Mouse (Mus musculus): ENCODE results near the gene Acbd5.

Gene Acbd5

DNA sequence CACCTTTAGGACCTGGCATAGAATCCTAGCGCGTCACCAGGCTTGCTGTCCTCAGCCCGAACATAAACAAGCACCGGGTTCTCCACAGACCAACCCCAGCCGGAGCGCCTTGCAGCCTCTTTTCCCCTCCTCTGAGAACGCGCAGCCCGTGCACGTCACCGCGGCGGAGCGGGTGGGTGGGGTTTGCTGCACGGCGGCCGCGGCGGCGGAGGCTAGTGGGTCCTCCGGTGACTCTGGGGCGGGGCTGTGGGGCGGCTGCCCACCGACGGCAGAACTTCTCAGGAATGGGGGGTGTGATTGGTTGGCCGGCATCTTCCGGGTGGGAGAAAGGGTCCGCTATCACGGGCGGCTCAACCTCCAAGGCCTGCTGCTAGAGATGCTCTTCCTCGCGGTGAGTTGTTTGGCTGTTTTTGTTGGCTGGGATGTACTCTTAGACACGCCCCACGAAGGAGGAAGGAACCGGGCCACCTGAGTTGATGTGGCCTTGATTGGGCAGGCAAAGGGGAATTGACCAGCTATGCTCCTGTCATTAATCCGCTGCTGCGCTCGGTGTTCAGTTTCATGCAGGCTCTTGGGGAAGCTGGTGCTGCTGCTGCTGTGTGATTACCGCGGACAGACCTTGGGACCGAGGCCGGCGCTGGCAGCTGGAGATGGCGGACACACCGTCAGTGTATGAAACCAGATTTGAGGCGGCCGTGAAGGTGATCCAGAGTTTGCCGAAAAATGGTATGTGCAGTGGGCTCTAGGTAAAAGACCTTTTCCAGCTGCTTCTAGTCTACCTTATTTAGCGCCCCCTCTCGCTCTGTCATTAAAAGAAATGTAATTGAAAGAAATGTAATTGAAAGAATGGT, 1.2 kb downstream of the Acbd5 start:
- peak; percentile 94 to 97 for DNase-seq (ENCODE audit: low spot score in 2 of 2)

DNA sequence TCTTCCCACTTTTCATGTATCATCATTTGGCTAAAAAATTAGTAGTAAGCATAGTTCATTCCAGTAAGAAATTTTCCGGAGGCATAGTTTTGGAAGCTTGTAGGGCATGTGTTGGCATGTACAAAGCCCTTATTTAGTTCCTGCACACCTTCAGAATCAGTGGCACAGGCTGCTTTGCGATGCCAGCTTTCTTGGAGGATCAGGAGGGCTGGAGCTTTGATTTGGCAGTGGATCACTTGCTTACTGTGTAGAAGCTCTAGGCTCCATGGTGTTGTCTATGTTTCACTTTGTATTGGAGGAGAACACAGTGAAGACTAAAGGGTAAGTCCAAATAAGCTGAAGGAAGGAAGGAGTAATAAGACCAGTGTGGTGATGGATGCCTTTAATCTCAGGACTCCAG, 2.5 kb downstream of the Acbd5 start:
- no peak for DNase-seq (ENCODE audit: low spot score in 2 of 2)

- no peak for DNase-seq (ENCODE audit: low spot score in 2 of 2)
Observed at GRCm38 (mm10) chr2:23071406-23071805, 3.4 kb downstream of the Acbd5 start.

DNA sequence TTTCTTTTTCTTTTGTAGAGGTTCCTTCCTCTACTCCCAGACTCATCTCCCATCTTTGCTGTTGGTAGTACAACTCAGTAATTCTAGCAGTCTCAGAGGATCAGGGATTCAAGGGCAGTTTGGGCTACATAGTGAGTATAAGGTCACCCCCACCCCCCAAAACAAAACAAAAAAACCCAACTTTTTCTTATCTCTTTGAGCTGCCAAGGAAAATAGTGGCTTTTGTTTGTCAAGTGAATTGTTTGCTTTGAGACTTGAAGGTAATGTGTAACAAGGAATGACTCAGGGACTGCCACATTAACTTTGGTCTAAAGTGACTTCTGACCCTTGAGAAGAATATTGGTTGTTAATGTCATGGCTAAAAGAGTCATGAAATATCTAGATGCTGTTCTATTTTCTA, 7.9 kb downstream of the Acbd5 start:
- DNase-seq (ENCODE audit: low spot score in 2 of 2) = no peak

GRCm38 (mm10) chr2:23076783-23077182, 8.8 kb downstream of the Acbd5 start:
- no peak for DNase-seq (ENCODE audit: low spot score in 2 of 2)

- DNase-seq (ENCODE audit: low spot score in 2 of 2) = no peak
Observed at GRCm38 (mm10) chr2:23077693-23078092, 9.7 kb downstream of the Acbd5 start.

- no peak for DNase-seq (ENCODE audit: low spot score in 2 of 2)
Observed at GRCm38 (mm10) chr2:23078588-23078987, 10.6 kb downstream of the Acbd5 start.

DNA sequence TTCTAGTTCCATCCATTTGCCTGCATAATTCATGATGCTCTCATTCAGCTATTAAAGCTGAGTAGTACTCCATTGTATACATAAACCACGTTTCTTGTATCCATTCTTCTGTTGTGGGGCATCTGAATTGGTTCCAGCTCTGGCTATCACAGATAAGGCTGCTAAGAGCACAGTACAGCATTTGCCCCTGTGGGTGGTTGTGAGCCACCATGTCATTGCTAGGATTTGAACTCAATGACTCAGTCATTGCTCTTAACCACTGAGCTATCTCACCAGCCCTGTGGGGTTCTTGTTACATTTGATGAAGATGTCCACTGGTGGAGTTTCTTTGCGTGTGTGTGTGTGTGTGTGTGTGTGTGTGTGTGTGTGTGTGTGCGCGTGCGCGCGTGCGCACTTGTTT, 16.6 kb downstream of the Acbd5 start:
- DNase-seq (ENCODE audit: low spot score in 2 of 2) = no peak

DNA sequence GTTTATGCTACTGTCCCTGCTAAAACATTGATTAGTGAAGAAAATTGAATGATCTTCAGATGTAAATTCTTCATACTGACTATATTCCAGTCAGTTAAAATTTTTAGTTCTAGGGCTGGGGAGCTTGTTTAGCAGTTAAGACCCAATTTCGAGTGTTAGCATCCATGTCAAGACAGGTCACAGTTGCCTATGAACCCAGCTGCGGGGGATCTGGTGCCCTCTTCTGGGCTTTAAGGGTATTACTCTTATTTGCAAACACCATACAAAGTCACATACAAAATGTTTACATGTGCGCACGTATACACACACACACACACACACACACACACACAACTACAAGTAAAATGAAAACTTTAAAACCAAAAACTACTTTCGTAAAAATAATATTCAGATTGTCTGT, 24.2 kb downstream of the Acbd5 start:
- peak; percentile 35 to 65 for DNase-seq (ENCODE audit: low spot score in 2 of 2)

DNA sequence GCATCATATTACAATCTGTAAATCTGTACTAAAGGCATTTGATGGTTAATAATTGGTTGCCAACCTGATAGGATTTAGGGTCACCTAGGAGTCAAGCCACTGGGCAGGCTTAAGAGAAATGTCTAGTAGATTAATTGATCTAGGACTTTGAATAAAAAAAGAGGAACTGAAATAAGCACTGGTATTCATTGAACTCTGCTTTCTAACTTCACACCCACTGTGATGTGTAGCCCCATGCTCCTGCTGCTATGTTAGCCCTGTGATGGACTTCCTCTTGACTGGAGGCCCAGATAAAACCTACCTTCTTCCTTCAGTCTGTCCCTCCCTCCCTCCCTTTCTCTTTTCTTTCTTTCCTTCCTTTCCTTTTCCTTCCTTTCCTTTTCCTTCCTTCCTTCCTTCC, 29.1 kb downstream of the Acbd5 start:
- DNase-seq (ENCODE audit: low spot score in 2 of 2) = no peak

DNA sequence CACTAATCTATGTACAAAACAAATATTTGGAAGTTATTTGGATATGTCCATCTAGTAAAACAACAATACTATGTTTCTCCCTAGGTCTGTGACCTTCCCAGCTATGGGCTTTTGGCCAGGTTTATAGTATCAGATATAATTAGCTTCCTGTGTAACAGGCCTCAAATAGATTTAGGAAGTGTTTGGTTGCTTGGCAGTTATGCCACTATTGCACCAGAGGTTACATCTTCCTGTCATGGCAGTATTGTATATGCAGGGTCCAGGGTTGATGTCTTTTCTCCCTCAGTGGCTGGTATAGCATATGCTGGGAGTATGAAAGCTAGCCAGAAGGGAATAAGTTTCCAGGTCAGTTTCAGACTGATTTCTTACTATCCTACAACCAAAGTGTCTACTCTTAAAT, 34.3 kb downstream of the Acbd5 start:
- DNase-seq (ENCODE audit: low spot score in 2 of 2) = no peak

DNA sequence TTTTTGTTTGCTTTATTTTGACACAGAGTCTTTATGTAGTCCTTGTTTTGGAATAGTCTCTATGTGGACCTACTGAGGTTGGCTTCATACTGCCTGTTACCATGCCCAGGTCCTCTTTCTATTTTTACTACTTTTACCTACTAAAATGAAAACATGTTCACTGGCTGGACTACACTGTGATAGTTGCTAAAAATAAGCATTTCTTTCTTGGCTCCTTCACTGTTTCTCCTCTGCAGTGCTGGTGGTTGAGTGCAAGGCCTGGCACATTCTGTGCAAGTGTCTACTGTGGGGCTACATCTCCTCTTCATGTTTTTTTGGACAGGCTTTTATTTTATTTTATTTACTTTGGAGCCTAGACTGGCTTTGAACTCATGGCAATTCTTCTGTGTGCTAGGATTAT, 51.6 kb downstream of the Acbd5 start:
- DNase-seq (ENCODE audit: low spot score in 2 of 2) = no peak

- DNase-seq (ENCODE audit: low spot score in 2 of 2) = no peak
Observed at GRCm38 (mm10) chr2:23155199-23155621, 87.2 kb downstream of the Acbd5 start.

DNA sequence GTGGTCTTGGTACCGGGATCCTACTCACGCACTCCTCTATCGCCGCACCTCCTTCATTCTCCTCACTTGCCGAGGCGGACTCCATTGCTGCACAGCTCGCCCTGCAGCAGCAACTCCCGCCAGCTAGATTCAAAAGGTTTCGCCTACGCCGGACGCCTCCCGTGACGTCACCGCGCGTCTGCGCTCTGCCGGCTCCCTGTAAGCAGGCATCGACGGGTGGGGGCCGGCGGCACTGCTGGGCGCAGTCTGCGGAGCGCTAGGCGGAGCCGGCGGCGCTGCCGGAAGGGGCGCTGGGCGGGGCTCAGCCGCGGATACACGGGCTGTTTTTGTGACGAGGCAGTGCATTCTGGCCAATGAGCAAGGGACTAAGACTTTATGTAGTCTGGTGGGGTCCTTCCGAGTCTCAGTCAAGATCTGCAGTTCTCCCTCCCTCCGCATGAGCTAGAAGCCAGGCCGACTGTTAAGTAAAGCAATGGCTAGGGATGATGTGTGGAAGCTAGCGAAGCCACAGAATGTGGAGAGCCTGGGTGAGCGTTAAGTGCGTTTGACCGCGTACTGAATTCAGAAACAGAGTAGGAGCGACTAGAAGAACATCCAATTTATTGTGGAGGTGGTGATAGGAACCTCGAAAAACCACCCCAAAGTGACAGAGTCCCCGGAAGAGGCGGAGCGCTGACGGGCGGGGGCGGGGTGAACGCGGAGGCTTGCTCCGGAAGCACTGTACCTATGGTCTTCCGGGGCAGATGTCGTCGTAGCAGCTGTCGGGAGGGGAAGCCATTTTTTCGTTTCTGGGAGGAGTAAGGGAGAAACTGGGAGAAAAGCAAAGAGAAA, 88.0 kb downstream of the Acbd5 start, which contains the start of the genes Mastl and Yme1l1:
Mastl (minus strand) TSS at position 248 of the 831 bp plus-strand sequence.
Yme1l1 (plus strand) TSS at position 593 of the 831 bp plus-strand sequence.
- DNase-seq (ENCODE audit: low spot score in 2 of 2) = peak; percentile 97 to 98

DNA sequence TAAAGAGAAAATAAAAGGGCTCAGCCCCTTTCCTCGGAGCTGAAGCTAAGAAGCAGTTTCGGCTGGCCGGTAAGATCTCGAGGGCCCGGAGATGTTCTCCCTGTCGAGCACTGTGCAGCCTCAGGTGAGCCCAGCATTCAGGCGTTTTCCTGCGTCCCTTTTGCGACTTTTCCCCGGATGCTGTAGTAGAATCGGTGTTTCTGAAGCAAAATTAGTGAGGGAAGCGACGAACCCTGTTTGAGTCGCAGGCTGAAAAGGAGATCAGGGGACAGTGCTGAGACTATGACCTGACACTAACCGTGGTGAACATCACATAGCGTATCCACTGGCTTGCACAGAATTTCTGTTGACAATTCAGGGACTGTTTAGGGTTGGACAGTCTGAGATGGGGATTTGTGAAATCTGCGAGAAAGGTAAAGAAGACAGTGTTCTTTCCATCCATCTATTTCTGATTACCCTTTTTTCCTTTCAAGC, 88.7 kb downstream of the Acbd5 start:
- no peak for DNase-seq (ENCODE audit: low spot score in 2 of 2)

All from spleen, postnatal 4 days (tissue).